10 mouse cellular contexts compared by ENCODE assay signal in genomic region chr1:106231805-106232459, GRCm38 (mm10).
DNase-seq lines count a peak whose midpoint lies in the region; ATAC-seq and TF ChIP-seq lines count a peak whose summit lies in the region.
"Had no signal": no experiment of that assay in that cellular context is flagged by ENCODE, and none has a peak within 500 bp of the region (broad histone marks: within the 10 kb centered on the region; RNA-seq: fewer than 3 reads in every experiment).

No protein-coding gene starts in this region.

- H3K36me3 ChIP-seq in heart, embryonic 10.5 days, result no peaks in the 10 kb centered on the region
- H3K36me3 ChIP-seq in midbrain, embryonic 11.5 days (ENCODE audit: control insufficient read depth, insufficient read depth, low read length), result no peaks in the 10 kb centered on the region
- no peaks in the 10 kb centered on the region for H3K36me3 ChIP-seq in midbrain, embryonic 10.5 days
- H3K36me3 ChIP-seq in heart, embryonic 16.5 days (ENCODE audit: control insufficient read depth, insufficient read depth), result no peaks in the 10 kb centered on the region
- H3K36me3 ChIP-seq in midbrain, postnatal 0 days (ENCODE audit: insufficient read depth, low read length), result no peaks in the 10 kb centered on the region

- WGBS in heart, embryonic 10.5 days, result 82% methylated on average over 3 of the region's 3 CpGs
- 92% methylated on average over 3 of the region's 3 CpGs for WGBS in midbrain, embryonic 11.5 days
- 97% methylated on average over 3 of the region's 3 CpGs for WGBS in midbrain, embryonic 10.5 days
- WGBS in heart, embryonic 16.5 days, result 42% methylated on average over 3 of the region's 3 CpGs
- 67% methylated on average over 3 of the region's 3 CpGs for WGBS in midbrain, postnatal 0 days

- H3K4me1 ChIP-seq in heart, embryonic 10.5 days, result no peaks in the 10 kb centered on the region
- H3K4me1 ChIP-seq in midbrain, embryonic 11.5 days (ENCODE audit: control insufficient read depth, insufficient read depth, low read length), result no peaks in the 10 kb centered on the region
- no peaks in the 10 kb centered on the region for H3K4me1 ChIP-seq in midbrain, embryonic 10.5 days
- peaks cover 16% of the 10 kb centered on the region for H3K4me1 ChIP-seq in heart, embryonic 16.5 days (ENCODE audit: control insufficient read depth, insufficient read depth, low read length)
- H3K4me1 ChIP-seq in midbrain, postnatal 0 days (ENCODE audit: insufficient read depth, low read length), result no peaks in the 10 kb centered on the region

- peak; percentile 96 for DNase-seq in heart, adult 11 months
- no peak for DNase-seq in heart, embryonic 10.5 days (ENCODE audit: low spot score)
- peak; percentile 73 for DNase-seq in midbrain, embryonic 11.5 days (ENCODE audit: low spot score, missing footprints)
- no peak for DNase-seq in midbrain, embryonic 10.5 days (ENCODE audit: low spot score)
- peak; percentile 67 for DNase-seq in midbrain, postnatal 0 days (ENCODE audit: low spot score)
- DNase-seq in thymus, postnatal 36 days, result no peak
- DNase-seq in frontal cortex, postnatal 36 days (ENCODE audit: low spot score in 2 of 2), result no peak
- DNase-seq: embryo, embryonic 11 days; spleen, adult 18-20 months had no signal

- no peak overlapping the region for H3K9ac ChIP-seq in midbrain, embryonic 11.5 days (ENCODE audit: low read length)
- no peak overlapping the region for H3K9ac ChIP-seq in heart, embryonic 16.5 days (ENCODE audit: low read length)
- no peak overlapping the region for H3K9ac ChIP-seq in midbrain, postnatal 0 days (replicated peaks; ENCODE audit: low read length, poor library complexity, severe bottlenecking)

- ATAC-seq in midbrain, embryonic 11.5 days (ENCODE audit: low FRiP score), result no peak
- peak; percentile 63; the same call in 1 of the 2 replicates for ATAC-seq in heart, embryonic 16.5 days (replicated peaks; ENCODE audit: extremely low read depth, insufficient read depth, low FRiP score)
- no peak; the same call in 1 of the 2 replicates for ATAC-seq in midbrain, postnatal 0 days (ENCODE audit: low FRiP score)

- H3K4me2 ChIP-seq in midbrain, embryonic 11.5 days, result no peak overlapping the region
- H3K4me2 ChIP-seq in heart, embryonic 16.5 days (ENCODE audit: low read depth, low read length), result no peak overlapping the region
- H3K4me2 ChIP-seq in midbrain, postnatal 0 days (ENCODE audit: low read depth, low read length, poor library complexity, severe bottlenecking), result no peak overlapping the region

- no peak overlapping the region for H3K27ac ChIP-seq in heart, embryonic 10.5 days
- no peak overlapping the region for H3K27ac ChIP-seq in midbrain, embryonic 11.5 days (ENCODE audit: low read depth, low read length)
- H3K27ac ChIP-seq in midbrain, embryonic 10.5 days (replicated peaks), result no peak overlapping the region
- no peak overlapping the region for H3K27ac ChIP-seq in heart, embryonic 16.5 days (ENCODE audit: low read length)
- no peak overlapping the region for H3K27ac ChIP-seq in midbrain, postnatal 0 days (ENCODE audit: low read depth, low read length)

- no peak overlapping the region for H3K4me3 ChIP-seq in heart, embryonic 10.5 days
- no peak overlapping the region for H3K4me3 ChIP-seq in midbrain, embryonic 11.5 days (ENCODE audit: low read depth, low read length)
- no peak overlapping the region for H3K4me3 ChIP-seq in midbrain, embryonic 10.5 days
- H3K4me3 ChIP-seq in heart, embryonic 16.5 days (ENCODE audit: low read length), result no peak overlapping the region
- no peak overlapping the region for H3K4me3 ChIP-seq in midbrain, postnatal 0 days (ENCODE audit: low read depth, low read length)

- TF ChIP-seq CTCF in midbrain, postnatal 0 days (IDR thresholded peaks at IDR 0.05), result no peak

- no peaks in the 10 kb centered on the region for H3K9me3 ChIP-seq in heart, embryonic 10.5 days
- no peaks in the 10 kb centered on the region for H3K9me3 ChIP-seq in midbrain, embryonic 11.5 days (ENCODE audit: control insufficient read depth, low read length)
- H3K9me3 ChIP-seq in midbrain, embryonic 10.5 days (replicated peaks), result no peaks in the 10 kb centered on the region
- no peaks in the 10 kb centered on the region for H3K9me3 ChIP-seq in heart, embryonic 16.5 days (replicated peaks; ENCODE audit: control insufficient read depth, low read length)
- no peaks in the 10 kb centered on the region for H3K9me3 ChIP-seq in midbrain, postnatal 0 days (ENCODE audit: low read length)

- H3K27me3 ChIP-seq in heart, embryonic 10.5 days (ENCODE audit: insufficient read depth, poor library complexity, severe bottlenecking), result no peaks in the 10 kb centered on the region
- H3K27me3 ChIP-seq in midbrain, embryonic 11.5 days (ENCODE audit: control insufficient read depth, insufficient read depth, low read length), result no peaks in the 10 kb centered on the region
- H3K27me3 ChIP-seq in midbrain, embryonic 10.5 days (ENCODE audit: low read depth, poor library complexity, severe bottlenecking), result no peaks in the 10 kb centered on the region
- H3K27me3 ChIP-seq in heart, embryonic 16.5 days (ENCODE audit: control insufficient read depth, insufficient read depth, low read length), result no peaks in the 10 kb centered on the region
- H3K27me3 ChIP-seq in midbrain, postnatal 0 days (ENCODE audit: insufficient read depth, low read length), result no peaks in the 10 kb centered on the region

Comparison
In these comparisons a context has a peak if more than half of its experiments do, and no peak if none do; other contexts are left out.
1. DNase-seq: peak in heart, adult 11 months (single experiment), midbrain, embryonic 11.5 days (single experiment) and midbrain, postnatal 0 days (single experiment); none in heart, embryonic 10.5 days (single experiment), midbrain, embryonic 10.5 days (single experiment), thymus, postnatal 36 days (0 of 2) and frontal cortex, postnatal 36 days (0 of 2).